Mouse (Mus musculus) embryonic facial prominence, embryonic 11.5 days (tissue): ENCODE results near the gene Acss2. TPM values are rescaled to one million over a fixed set of nuclear protein-coding genes. Genes with fewer than 3 reads are reported as not detected.
A peak's percentile ranks its signal among the peaks of the same experiment; 100 is the strongest.

ENCODE experiments used
- ATAC-seq: fragments of 200-750 bp; cut with Nextera tagmentation; replicated peaks from 2 replicates; pipeline ENCODE4 v1.8.0; 2017; ENCODE audit warnings: low read depth; ENCODE audit not compliant: insufficient number of reproducible peaks, low FRiP score, low TSS enrichment
- DNase-seq: peaks from one replicate; pipeline ENCODE4 v3.0.0-alpha.2; 2015; ENCODE audit warnings: low spot score
- H3K27ac ChIP-seq: fragments of 300-500 bp; sonication (generic); replicated peaks from 2 replicates; pipeline ENCODE4 v1.5.1; 2014; ENCODE audit warnings: mild to moderate bottlenecking, low read depth, low read length, control low read depth
- H3K27me3 ChIP-seq: fragments of 300-500 bp; sonication (generic); 2 replicates; pipeline ENCODE4 v1.6.1; 2014; ENCODE audit warnings: mild to moderate bottlenecking, low read length, moderate library complexity, mixed read lengths; ENCODE audit not compliant: control insufficient read depth, insufficient read depth
- H3K36me3 ChIP-seq: fragments of 300-500 bp; sonication (generic); replicated peaks from 2 replicates; pipeline ENCODE4 v1.6.1; 2014; ENCODE audit warnings: low read depth, mild to moderate bottlenecking, low read length, moderate library complexity, mixed read lengths; ENCODE audit not compliant: control insufficient read depth, insufficient read depth
- H3K4me1 ChIP-seq: fragments of 300-500 bp; sonication (generic); 2 replicates; pipeline ENCODE4 v1.6.1; 2014; ENCODE audit warnings: low read length, mixed read lengths; ENCODE audit not compliant: control insufficient read depth, insufficient read depth
- H3K4me2 ChIP-seq: fragments of 300-500 bp; sonication (generic); 2 replicates; pipeline ENCODE4 v1.6.1; 2014; ENCODE audit warnings: low read depth, mild to moderate bottlenecking, control low read depth, low read length, moderate library complexity
- H3K4me3 ChIP-seq: fragments of 300-500 bp; sonication (generic); 2 replicates; pipeline ENCODE4 v1.5.1; 2014; ENCODE audit warnings: low read depth, low read length, control low read depth
- H3K9ac ChIP-seq: fragments of 300-500 bp; sonication (generic); replicated peaks from 2 replicates; pipeline ENCODE4 v1.6.1; 2014; ENCODE audit warnings: mild to moderate bottlenecking, control low read depth, low read length
- H3K9me3 ChIP-seq: fragments of 300-500 bp; sonication (generic); replicated peaks from 2 replicates; pipeline ENCODE4 v1.6.1; 2016; ENCODE audit warnings: mild to moderate bottlenecking, low read length, inconsistent platforms, mixed read lengths; ENCODE audit not compliant: control insufficient read depth
- WGBS: fragments of 180-500 bp; shearing (Covaris S2); extraction: QIAGEN DNeasy Blood & Tissue Kit; methylation state at CpG from one replicate; pipeline ENCODE4 v1.1.7; 2014; 5-methylcytosine and 5-hydroxymethylcytosine counted together
- polyA plus RNA-seq: library from polyadenylated mRNA; unstranded; fragments of >200 nt; fragmentation: Nextera tagmentation; extraction: Ambion mirVana; gene quantifications from 2 replicates; pipeline ENCODE4 v1.2.1, GENCODE M21; 2014

Acss2 gene
- polyA plus RNA-seq, 1 experiment from 2014 or later, result 14.3 TPM

GRCm38 (mm10) chr2:155585082-155585481, 67.3 kb downstream of the Acss2 start:
- Histone ChIP-seq H3K4me1 (no peaks in the 10 kb centered on the region), H3K36me3 (no peaks in the 10 kb centered on the region), H3K4me2 (no peak overlapping the region), H3K4me3 (no peak overlapping the region), H3K27ac (no peak overlapping the region), H3K27me3 (no peaks in the 10 kb centered on the region), H3K9ac (0 out of 2 replicates have a peak overlapping the region, but pooled peaks have one; percentile 6), H3K9me3 (no peaks in the 10 kb centered on the region)
- no peak for ATAC-seq
- DNase-seq, result no peak
- 84% methylated on average over 9 of the region's 9 CpGs for WGBS

- H3K27ac ChIP-seq, result no peak overlapping the region
- no peaks in the 10 kb centered on the region for H3K4me1 ChIP-seq
- no peak for ATAC-seq
- H3K36me3 ChIP-seq, result no peaks in the 10 kb centered on the region
- 72% methylated on average over 10 of the region's 10 CpGs for WGBS
- H3K4me3 ChIP-seq, result no peak overlapping the region
- no peak for DNase-seq
- H3K4me2 ChIP-seq, result no peak overlapping the region
- no peaks in the 10 kb centered on the region for H3K9me3 ChIP-seq
- no peak overlapping the region for H3K9ac ChIP-seq
- no peaks in the 10 kb centered on the region for H3K27me3 ChIP-seq
Measured at GRCm38 (mm10) chr2:155585486-155585885, 67.7 kb downstream of the Acss2 start.

- Histone ChIP-seq H3K4me2 (no peak overlapping the region), H3K9me3 (no peaks in the 10 kb centered on the region), H3K4me3 (no peak overlapping the region), H3K4me1 (no peaks in the 10 kb centered on the region), H3K9ac (no peak overlapping the region), H3K27ac (no peak overlapping the region), H3K27me3 (no peaks in the 10 kb centered on the region), H3K36me3 (no peaks in the 10 kb centered on the region)
- 75% methylated on average over 3 of the region's 3 CpGs for WGBS
- DNase-seq (no peak), ATAC-seq (no peak)
Measured at GRCm38 (mm10) chr2:155588136-155588535, 70.4 kb downstream of the Acss2 start.

- no peak overlapping the region for H3K4me2 ChIP-seq
- no peaks in the 10 kb centered on the region for H3K4me1 ChIP-seq
- no peaks in the 10 kb centered on the region for H3K9me3 ChIP-seq
- no peak overlapping the region for H3K27ac ChIP-seq
- H3K4me3 ChIP-seq, result no peak overlapping the region
- no peak overlapping the region for H3K9ac ChIP-seq
- DNase-seq (no peak), ATAC-seq (no peak)
- no peaks in the 10 kb centered on the region for H3K27me3 ChIP-seq
- H3K36me3 ChIP-seq, result no peaks in the 10 kb centered on the region
- WGBS, result 72% methylated on average over 6 of the region's 6 CpGs
Measured at GRCm38 (mm10) chr2:155589521-155589920, 71.8 kb downstream of the Acss2 start.

- Histone ChIP-seq H3K27me3 (no peaks in the 10 kb centered on the region), H3K4me3 (no peak overlapping the region), H3K9me3 (no peaks in the 10 kb centered on the region), H3K27ac (no peak overlapping the region), H3K4me2 (no peak overlapping the region), H3K4me1 (no peaks in the 10 kb centered on the region), H3K36me3 (no peaks in the 10 kb centered on the region), H3K9ac (no peak overlapping the region)
- no peak for DNase-seq
- WGBS, result 84% methylated on average over 2 of the region's 2 CpGs
- ATAC-seq, result no peak
Measured at GRCm38 (mm10) chr2:155590876-155591275, 73.1 kb downstream of the Acss2 start.

- 9% methylated on average over 6 of the region's 6 CpGs for WGBS
- Histone ChIP-seq H3K4me2 (peak overlapping the region; percentile 65), H3K27ac (no peak overlapping the region), H3K36me3 (no peaks in the 10 kb centered on the region), H3K9ac (peak overlapping the region; percentile 81), H3K9me3 (no peaks in the 10 kb centered on the region), H3K27me3 (no peaks in the 10 kb centered on the region), H3K4me1 (no peaks in the 10 kb centered on the region), H3K4me3 (peak overlapping the region; percentile 55)
- DNase-seq (no peak), ATAC-seq (no peak)
Measured at GRCm38 (mm10) chr2:155591676-155592075, 73.9 kb downstream of the Acss2 start.

- no peaks in the 10 kb centered on the region for H3K36me3 ChIP-seq
- under 1% methylated on average over 53 of the region's 53 CpGs for WGBS
- H3K27me3 ChIP-seq, result no peaks in the 10 kb centered on the region
- H3K4me1 ChIP-seq, result no peaks in the 10 kb centered on the region
- ATAC-seq, result peak; percentile 87
- H3K9me3 ChIP-seq, result no peaks in the 10 kb centered on the region
- H3K4me2 ChIP-seq, result peak within 1 kb of the TSS; percentile 65
- H3K27ac ChIP-seq, result peak within 1 kb of the TSS; percentile 70
- H3K4me3 ChIP-seq, result peak within 1 kb of the TSS; percentile 55
- H3K9ac ChIP-seq, result peak within 1 kb of the TSS; percentile 81
- DNase-seq, result peak; percentile 98
Measured at GRCm38 (mm10) chr2:155592137-155592853, 74.5 kb downstream of the Acss2 start, which contains the start of gene Gss. TSS of gene Gss (minus strand) at chr2:155592810.

GRCm38 (mm10) chr2:155592854-155593283, 75.1 kb downstream of the Acss2 start:
- Histone ChIP-seq H3K36me3 (no peaks in the 10 kb centered on the region), H3K4me3 (peak overlapping the region; percentile 55), H3K9ac (peak overlapping the region; percentile 76), H3K9me3 (no peaks in the 10 kb centered on the region), H3K27me3 (no peaks in the 10 kb centered on the region), H3K4me1 (no peaks in the 10 kb centered on the region), H3K4me2 (peak overlapping the region; percentile 59), H3K27ac (no peak overlapping the region; the same call in 1 of the 2 replicates)
- DNase-seq (no peak), ATAC-seq (no peak; the same call in 1 of the 2 replicates)
- WGBS, result under 1% methylated on average over 9 of the region's 9 CpGs
